Mouse (Mus musculus) stomach, postnatal 0 days (tissue): Measurements from ENCODE around the gene Wdr47.

Experiments
- CTCF ChIP-seq: IDR thresholded peaks from 2 replicates; pipeline ENCODE4 v1.5.1; 2016; ENCODE audit warnings: antibody characterized with exemption, low read depth, mild to moderate bottlenecking, moderate library complexity
- EP300 ChIP-seq: optimal IDR thresholded peaks from 2 replicates; pipeline ENCODE3; 2016; ENCODE audit warnings: antibody characterized with exemption

- TF ChIP-seq CTCF, result no peak
- TF ChIP-seq EP300, result no peak
Measured at GRCm38 (mm10) chr3:108588446-108588845, 2.6 kb upstream of the Wdr47 start.
